Mouse (Mus musculus) inflammation-experienced regulatory T-cells, adult 16 weeks (primary cell): ENCODE results near the gene B020011L13Rik. TPM values are rescaled to one million over a fixed set of nuclear protein-coding genes. Genes with fewer than 3 reads are reported as not detected.

ENCODE experiments used
- polyA plus RNA-seq: library from polyadenylated mRNA; unstranded; fragments of 100-300 nt; shearing (Covaris generic); gene quantifications from one replicate; pipeline ENCODE4 v1.2.1, GENCODE M21; 2017

B020011L13Rik gene
- not detected for polyA plus RNA-seq

GRCm38 (mm10) chr1:117780833-117781232 is at the start of gene B020011L13Rik:
Gene B020011L13Rik, plus strand, starts transcription at chr1:117781133.

GRCm38 (mm10) chr1:117829781-117830180 is 48.8 kb downstream of the B020011L13Rik start, which contains the start of gene Gm28360:
Gene Gm28360, plus strand, starts transcription at chr1:117830081.

Other genes with a start within 250 kb of the B020011L13Rik start
- not detected for gene Gm28363, start 84.0 kb upstream of the B020011L13Rik start, polyA plus RNA-seq
- gene Gm28360, start 48.9 kb downstream of the B020011L13Rik start, polyA plus RNA-seq: not detected
- not detected for gene Gm28168, start 146.9 kb downstream of the B020011L13Rik start, polyA plus RNA-seq
- gene Gm7145, start 184.8 kb downstream of the B020011L13Rik start, polyA plus RNA-seq: not detected